Mouse (Mus musculus): ENCODE measurements around the gene Gm10553. TPM values are rescaled to one million over a fixed set of nuclear protein-coding genes. Genes with fewer than 3 reads are reported as not detected.
A peak's percentile ranks its signal among the peaks of the same experiment; 100 is the strongest.
"Not testable (repeated sequence)": the region's sequence is repeated elsewhere in the genome, so short reads cannot be mapped to it uniquely, and the experiment has no call there.

Gm10553 gene
- polyA plus RNA-seq, 1 experiment from 2014 or later = not detected

- not testable (repeated sequence) for H3K4me3 ChIP-seq; H3K36me3 ChIP-seq; H3K27me3 ChIP-seq (ENCODE audit: low read depth, poor library complexity, severe bottlenecking); H3K9me3 ChIP-seq (replicated peaks); H3K27ac ChIP-seq; H3K4me1 ChIP-seq; DNase-seq (ENCODE audit: low spot score)
- 90% methylated on average over 7 of the region's 7 CpGs for WGBS
Measured at GRCm38 (mm10) chr1:85112266-85112665, 12.3 kb downstream of the Gm10553 start.

DNA sequence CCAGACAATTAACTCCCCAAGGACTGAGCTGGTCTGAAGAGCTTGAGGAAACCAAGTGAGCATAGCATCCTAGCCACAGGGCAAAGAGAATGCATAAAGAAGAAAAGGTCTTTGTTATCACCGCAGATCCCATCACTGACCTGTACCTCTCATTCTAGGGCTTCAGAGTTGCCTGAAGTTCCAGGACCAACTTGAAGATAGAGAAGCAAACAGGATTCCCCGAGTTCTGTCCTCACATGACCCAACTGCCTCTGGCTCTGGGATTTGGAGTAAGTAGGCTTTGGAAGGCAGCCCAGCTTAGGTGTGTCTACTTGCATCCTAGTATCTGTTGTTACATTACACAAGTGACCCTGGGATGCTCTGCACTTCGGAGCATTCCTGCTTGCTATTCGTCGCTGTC lies 12.9 kb downstream of the Gm10553 start:
- not testable (repeated sequence) for DNase-seq (ENCODE audit: low spot score); H3K4me3 ChIP-seq; H3K27ac ChIP-seq; H3K36me3 ChIP-seq; H3K27me3 ChIP-seq (ENCODE audit: low read depth, poor library complexity, severe bottlenecking); H3K4me1 ChIP-seq; H3K9me3 ChIP-seq (replicated peaks)
- 78% methylated on average over 2 of the region's 5 CpGs for WGBS

- 86% methylated on average over 3 of the region's 3 CpGs for WGBS
- not testable (repeated sequence) for H3K9me3 ChIP-seq (replicated peaks); H3K4me3 ChIP-seq; H3K27ac ChIP-seq; H3K36me3 ChIP-seq; H3K4me1 ChIP-seq; H3K27me3 ChIP-seq (ENCODE audit: low read depth, poor library complexity, severe bottlenecking)
- DNase-seq (ENCODE audit: low spot score) = peak; percentile 18
Measured at GRCm38 (mm10) chr1:85114078-85114477, 14.1 kb downstream of the Gm10553 start.

- not testable (repeated sequence) for H3K27ac ChIP-seq; H3K9me3 ChIP-seq (replicated peaks); H3K27me3 ChIP-seq (ENCODE audit: low read depth, poor library complexity, severe bottlenecking); DNase-seq (ENCODE audit: low spot score); H3K4me3 ChIP-seq; H3K36me3 ChIP-seq; H3K4me1 ChIP-seq
- WGBS = 55% methylated on average over 6 of the region's 6 CpGs
Measured at GRCm38 (mm10) chr1:85114666-85115402, 14.9 kb downstream of the Gm10553 start.

DNA sequence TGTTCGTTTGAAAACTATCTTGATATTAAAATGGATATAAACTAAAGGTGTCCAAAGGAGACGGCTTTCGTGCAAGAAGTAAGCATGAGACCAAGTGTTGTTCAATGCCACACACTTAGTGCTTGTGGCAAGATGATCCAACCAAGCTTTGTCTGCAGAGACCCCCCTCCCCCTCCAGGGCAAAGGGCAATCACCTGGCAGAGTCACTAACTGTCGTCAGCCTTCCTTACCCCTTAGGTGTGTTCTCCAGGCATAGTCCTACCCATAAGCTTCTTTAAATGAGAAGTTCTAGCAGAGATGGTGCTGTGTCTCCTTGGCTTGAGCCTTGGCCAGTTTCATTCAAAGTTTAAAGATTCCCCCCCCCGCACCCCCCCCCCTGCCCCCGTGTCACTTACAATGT lies 17.6 kb downstream of the Gm10553 start:
- H3K4me1 ChIP-seq; H3K27me3 ChIP-seq (ENCODE audit: low read depth, poor library complexity, severe bottlenecking); H3K9me3 ChIP-seq (replicated peaks); H3K27ac ChIP-seq; DNase-seq (ENCODE audit: low spot score); H3K36me3 ChIP-seq; H3K4me3 ChIP-seq: not testable (repeated sequence)
- 73% methylated on average over 4 of the region's 6 CpGs for WGBS

DNA sequence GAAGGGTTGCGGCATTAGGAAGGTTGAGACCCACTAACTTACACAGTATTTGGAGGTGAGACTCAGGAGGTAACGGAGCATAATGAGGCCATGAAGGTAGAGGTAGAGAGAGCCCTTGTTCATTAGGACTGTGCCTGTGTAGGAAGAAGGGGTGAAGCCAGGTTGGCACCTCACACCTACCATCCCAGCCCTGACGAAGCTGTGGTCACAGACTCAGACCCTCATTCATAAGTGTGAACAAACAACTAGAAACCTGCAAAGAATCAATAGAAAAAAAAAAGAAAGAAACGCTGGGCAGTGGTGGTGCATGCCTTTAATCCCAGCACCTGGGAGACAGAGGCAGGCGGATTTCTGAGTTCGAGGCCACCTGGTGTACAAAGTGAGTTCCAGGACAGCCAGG lies 18.4 kb downstream of the Gm10553 start:
- not testable (repeated sequence) for H3K27ac ChIP-seq; H3K27me3 ChIP-seq (ENCODE audit: low read depth, poor library complexity, severe bottlenecking); DNase-seq (ENCODE audit: low spot score); H3K9me3 ChIP-seq (replicated peaks); H3K4me3 ChIP-seq; H3K4me1 ChIP-seq; H3K36me3 ChIP-seq
- 80% methylated on average over 6 of the region's 6 CpGs for WGBS

- not testable (repeated sequence) for H3K27ac ChIP-seq; H3K4me3 ChIP-seq; H3K27me3 ChIP-seq (ENCODE audit: low read depth, poor library complexity, severe bottlenecking); DNase-seq (ENCODE audit: low spot score); H3K4me1 ChIP-seq; H3K9me3 ChIP-seq (replicated peaks); H3K36me3 ChIP-seq
- WGBS = 91% methylated on average over 4 of the region's 4 CpGs
Measured at GRCm38 (mm10) chr1:85121841-85122240, 21.9 kb downstream of the Gm10553 start.

DNA sequence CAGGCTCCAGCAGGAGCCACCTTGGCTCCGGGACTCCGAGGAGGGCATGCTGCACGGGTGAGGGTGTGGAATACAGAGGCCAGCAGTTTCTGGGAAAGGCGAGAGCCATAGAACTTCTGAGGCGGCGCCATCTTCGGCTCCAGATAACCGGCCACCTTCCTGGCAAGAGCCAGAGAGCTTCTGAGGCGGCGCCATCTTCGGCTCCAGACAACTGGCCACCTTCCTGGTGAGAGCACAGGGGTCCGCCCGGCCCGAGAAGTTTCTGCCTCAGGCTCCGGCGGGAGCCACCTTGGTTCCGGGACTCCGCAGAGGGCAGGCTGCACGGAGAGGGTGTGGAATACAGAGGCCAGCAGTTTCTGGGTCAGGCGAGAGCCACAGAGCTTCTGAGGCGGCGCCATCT lies 33.7 kb downstream of the Gm10553 start:
- not testable (repeated sequence) for H3K36me3 ChIP-seq; DNase-seq (ENCODE audit: low spot score); H3K27me3 ChIP-seq (ENCODE audit: low read depth, poor library complexity, severe bottlenecking); H3K4me3 ChIP-seq; H3K4me1 ChIP-seq; H3K27ac ChIP-seq; H3K9me3 ChIP-seq (replicated peaks)
- whole genome bisulfite sequencing = 91% methylated on average over 22 of the region's 22 CpGs

Other genes with a start within 250 kb of the Gm10553 start
- gene Slc16a14, start 165.0 kb upstream of the Gm10553 start, polyA plus RNA-seq (2016; fragmentation: Nextera tagmentation; extraction: Ambion mirVana) = 0.11 and 0.16 TPM in 2 replicates
- gene A530032D15Rik, start 9.7 kb downstream of the Gm10553 start, polyA plus RNA-seq (2016; fragmentation: Nextera tagmentation; extraction: Ambion mirVana) = not detected in 2 replicates
- not detected in 2 replicates for gene C130026I21Rik, start 170.4 kb downstream of the Gm10553 start, polyA plus RNA-seq (2016; fragmentation: Nextera tagmentation; extraction: Ambion mirVana)

Measured in limb, embryonic 10.5 days (tissue).